Mouse (Mus musculus) mature B cell (primary cell): ENCODE measurements around the gene Purb.
"Not testable (repeated sequence)": the region's sequence is repeated elsewhere in the genome, so short reads cannot be mapped to it uniquely, and the experiment has no call there.

Source experiments
- in situ Hi-C: fragments of 300-500 bp; cut with MboI; formaldehyde crosslinking; loops from 2 replicates; pipeline ENCODE4 v1.14.3; 2019

The Purb gene

GRCm38 (mm10) chr11:6444077-6444853, 31.5 kb downstream of the Purb start, which contains the start of gene H2afv:
Gene H2afv (minus strand): TSS chr11:6444443.
- in situ Hi-C loops, result no loop called here

GRCm38 (mm10) chr11:6443727-6444076, 32.0 kb downstream of the Purb start:
- in situ Hi-C loops, result no loop called here

- in situ Hi-C loops, result no loop called here
Observed at GRCm38 (mm10) chr11:6443102-6443501, 32.6 kb downstream of the Purb start.

GRCm38 (mm10) chr11:6442566-6442965, 33.2 kb downstream of the Purb start:
- in situ Hi-C loops, result no loop called here

- in situ Hi-C loops, result no loop called here
Observed at GRCm38 (mm10) chr11:6440171-6440570, 35.5 kb downstream of the Purb start.

- in situ Hi-C loops, result no loop called here
Observed at GRCm38 (mm10) chr11:6437667-6438066, 38.0 kb downstream of the Purb start.

- in situ Hi-C loops, result no loop called here
Observed at GRCm38 (mm10) chr11:6436442-6436841, 39.3 kb downstream of the Purb start.

- in situ Hi-C loops, result no loop called here
Observed at GRCm38 (mm10) chr11:6430186-6430585, 45.5 kb downstream of the Purb start.

GRCm38 (mm10) chr11:6420722-6421350, 54.9 kb downstream of the Purb start:
- in situ Hi-C loops, result no loop called here

- in situ Hi-C loops, result no loop called here
Observed at GRCm38 (mm10) chr11:6420283-6420703, 55.4 kb downstream of the Purb start.

GRCm38 (mm10) chr11:6419156-6419555, 56.6 kb downstream of the Purb start:
- in situ Hi-C loops, result not testable (repeated sequence)

- in situ Hi-C loops, result no loop called here
Observed at GRCm38 (mm10) chr11:6418751-6419150, 57.0 kb downstream of the Purb start.
